Mouse (Mus musculus) gastrocnemius, postnatal 36 days (tissue): ENCODE data around the gene Hapln2. TPM values are rescaled to one million over a fixed set of nuclear protein-coding genes. Genes with fewer than 3 reads are reported as not detected.

Source experiments
- DNase-seq, 2 experiments: peaks; one replicate each; pipeline ENCODE4 v3.0.0; 2022
- intact Hi-C: fragments of 180-260 bp; cut with DNase I; formaldehyde crosslinking; loops from one replicate; pipeline ENCODE4 v1.15.1; 2025
- total RNA-seq, 2 experiments: library from RNA; stranded (reverse); gene quantifications; 2 replicates each; pipeline ENCODE4 v1.2.3; 2021

Gene Hapln2
- total RNA-seq, 2 experiments from 2014 or later: 0.42 TPM; not detected in 1

DNA sequence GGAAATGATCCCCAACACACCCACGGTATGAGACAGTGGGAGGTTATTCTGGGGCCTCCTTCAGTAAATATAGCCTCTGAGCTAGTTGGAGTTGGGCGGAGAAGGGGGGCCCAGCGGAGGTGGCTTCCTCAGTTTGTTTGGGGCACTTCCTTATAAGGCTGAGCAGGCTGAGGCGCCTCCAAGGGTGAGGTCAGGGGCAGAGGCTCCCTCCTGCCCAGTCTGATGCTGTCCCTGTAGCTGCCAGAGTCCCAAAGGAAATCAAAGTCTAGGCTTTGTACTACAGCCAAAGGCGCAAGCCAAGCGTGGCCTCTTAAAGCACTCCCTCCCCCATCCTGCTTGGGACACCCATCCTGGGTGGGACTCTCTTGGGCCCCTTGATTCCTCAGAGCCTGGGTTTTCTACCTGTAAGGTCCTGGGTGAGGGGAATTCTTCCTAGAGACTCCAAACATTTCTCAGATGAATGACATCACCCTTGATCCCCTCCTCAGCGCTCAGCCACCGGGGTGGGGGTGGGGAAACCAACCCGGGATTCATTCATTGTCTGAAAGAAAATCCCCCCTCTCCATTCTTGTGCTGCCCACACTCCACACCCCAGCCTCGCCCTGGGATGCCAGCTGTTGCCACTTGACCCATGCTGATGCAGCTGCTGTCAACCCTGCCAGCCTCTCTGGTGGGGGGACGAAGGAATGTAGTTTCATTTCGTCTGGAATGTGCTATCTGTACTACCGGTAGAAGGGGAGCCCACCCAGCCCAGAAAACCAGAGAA is 44.4 kb downstream of the Hapln2 start:
- DNase-seq: peak in 1 of 2 experiments; percentile 36
- intact Hi-C loops: no loop called here

DNA sequence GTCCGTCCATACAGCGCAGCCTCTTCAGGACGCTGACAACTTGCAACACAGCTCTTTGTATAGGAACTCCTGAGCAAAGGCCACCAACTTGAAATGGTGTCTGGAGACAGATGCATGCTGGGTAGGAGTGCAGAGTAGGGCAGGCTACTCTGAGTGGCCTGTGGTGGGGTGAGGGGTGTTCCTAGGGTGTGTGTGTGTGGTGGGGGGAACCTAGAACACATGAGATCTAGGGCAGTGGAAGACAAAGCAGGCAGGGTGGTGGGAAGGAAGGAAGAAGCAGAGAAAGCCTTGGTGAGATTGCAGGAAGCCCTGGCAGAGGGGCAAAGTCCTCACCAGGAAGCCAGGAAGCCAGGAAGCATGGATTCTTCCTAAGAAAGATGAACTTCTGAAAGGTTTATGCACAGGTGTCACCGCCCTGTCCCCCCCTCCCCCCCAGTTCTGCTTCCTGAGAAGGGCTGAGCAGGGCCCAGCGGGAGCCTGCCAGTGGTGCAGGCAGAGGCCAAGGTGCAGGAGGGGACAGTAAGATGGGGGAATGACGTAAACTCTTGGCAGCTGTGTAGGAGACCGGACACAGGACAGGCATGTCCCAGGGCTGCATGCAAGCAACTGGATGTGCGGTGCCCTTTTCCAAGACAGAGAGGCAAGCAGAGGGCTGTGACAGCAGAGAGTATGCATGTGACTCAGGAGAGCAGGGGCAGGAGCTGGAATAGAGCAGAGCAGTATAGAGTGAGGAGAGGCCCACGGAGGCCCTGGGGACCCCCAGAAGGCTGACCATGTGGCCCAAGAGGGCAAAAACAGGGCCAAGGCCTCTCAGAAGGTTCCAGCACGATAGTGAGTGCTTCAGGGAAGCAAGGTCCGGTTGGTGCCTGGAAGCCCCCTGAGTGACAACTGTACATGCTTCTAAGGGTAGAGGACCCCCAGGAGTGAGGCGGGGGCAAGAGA is 45.2 kb downstream of the Hapln2 start:
- intact Hi-C loops: no loop called here
- peak in 1 of 2 experiments; percentile 59 for DNase-seq

DNA sequence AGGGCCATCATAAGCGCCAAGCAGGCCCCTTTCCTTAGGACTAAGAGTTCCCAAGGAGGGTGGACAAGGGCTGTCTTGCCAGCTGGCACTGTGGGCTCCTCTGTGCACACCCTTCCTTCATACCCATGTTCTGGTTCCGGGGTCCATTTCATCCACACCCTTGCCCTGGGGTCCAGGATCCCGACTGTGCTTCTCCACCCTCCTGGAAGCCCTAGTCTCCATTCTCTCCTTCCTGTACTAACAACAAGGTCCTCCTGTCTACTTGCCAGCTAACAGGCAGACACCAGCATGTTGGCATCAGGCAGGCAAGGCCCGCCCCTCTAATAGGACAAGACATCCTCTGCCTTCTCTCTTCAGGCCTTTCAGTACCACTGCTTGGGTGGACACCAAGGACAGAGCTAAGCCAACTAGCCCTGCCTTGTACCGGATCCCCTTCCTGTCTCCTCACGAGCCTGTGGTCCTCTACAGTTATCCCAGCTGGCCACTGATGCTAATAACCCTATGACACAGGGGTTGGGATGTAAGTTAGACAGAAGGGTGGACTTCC is 46.1 kb downstream of the Hapln2 start:
- DNase-seq: no peak
- intact Hi-C loops: no loop called here

DNA sequence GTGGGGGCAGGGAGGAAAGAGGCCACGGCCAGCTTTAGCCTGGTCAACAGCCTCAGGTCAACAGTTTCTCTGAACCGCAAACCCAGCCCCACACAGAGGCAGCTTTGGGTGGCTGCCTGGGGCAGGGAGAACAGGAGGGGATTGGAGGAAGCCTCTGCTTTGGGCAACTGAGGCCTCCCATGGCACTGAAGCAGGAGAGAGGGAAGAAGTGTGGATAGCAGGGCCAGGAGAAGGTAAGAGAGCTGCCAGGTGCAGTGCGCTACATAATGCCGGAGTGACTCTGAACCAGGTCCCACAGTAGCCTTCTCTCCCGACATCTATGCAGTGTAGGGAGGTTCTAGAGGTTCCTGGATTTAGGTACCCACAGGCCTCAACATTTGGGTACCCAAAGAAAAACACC is 46.7 kb downstream of the Hapln2 start:
- intact Hi-C loops: no loop called here
- DNase-seq: no peak

DNA sequence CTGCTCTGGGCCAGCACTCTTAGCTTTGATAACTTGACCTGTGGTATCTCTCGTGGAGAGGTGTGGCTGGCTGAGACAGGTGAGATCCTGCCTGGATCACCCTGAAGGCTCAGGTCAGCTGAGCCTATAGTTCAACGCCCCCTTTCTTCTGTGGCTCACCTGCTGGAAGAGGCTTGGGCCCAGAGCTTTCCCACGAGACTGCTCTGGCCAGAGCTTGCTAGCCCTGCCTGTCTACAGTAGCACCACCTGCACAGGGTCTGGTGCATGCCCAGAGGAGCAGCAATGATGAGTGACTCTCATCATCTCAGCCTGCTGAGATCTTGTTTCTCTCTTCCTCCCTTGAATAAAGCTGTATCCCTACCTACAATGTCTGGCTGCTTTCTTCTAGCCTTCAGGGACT is 47.3 kb downstream of the Hapln2 start:
- DNase-seq: no peak
- intact Hi-C loops: no loop called here

DNA sequence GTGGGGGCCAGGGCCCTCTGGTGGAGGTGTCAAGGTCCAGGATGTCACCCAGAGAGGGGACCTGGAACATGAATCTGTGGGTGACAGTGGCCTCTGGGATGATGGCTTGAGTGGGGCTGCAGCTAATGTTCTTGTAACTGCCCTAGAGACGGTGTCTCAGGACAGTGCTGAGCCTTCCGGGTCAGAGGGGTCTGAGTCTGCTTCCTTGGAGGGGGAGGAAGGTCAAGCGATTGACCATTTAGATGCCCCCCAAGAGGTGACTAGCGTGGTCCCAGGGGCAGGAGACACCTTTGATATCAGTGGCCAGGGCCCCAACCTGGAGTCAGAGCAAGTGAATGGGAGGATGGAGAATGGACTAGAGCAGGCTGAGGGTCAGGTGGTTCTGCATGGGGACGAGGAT is 47.9 kb downstream of the Hapln2 start:
- intact Hi-C loops: no loop called here
- no peak for DNase-seq

DNA sequence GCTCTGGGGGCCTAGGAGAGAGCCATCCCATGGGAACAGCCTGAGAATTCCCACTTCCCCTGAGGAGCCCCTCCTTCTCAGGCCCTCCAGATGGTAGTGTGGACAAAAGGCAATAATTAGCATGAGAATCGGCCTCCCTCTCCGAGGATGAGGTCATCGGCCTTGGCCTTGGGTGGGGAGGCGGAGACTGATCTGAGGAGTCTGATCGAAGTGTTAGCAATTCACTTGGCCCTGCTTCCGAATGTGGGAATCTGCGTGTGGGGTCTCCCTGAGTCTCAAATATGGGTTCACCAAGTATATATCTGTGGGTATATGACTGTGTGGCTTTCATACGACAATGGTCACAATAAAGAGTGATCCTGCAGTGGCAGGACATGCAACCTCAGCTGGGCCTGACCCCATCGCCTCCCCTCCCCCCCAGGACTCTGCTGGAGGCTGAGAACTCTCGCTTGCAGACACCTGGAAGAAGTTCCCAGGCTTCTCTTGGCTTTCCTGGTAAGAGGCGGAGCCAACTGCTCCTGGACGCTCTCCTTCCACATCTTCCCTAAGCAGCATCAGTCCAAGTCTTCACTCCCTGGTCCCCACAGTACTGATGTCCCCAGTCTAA is 52.9 kb downstream of the Hapln2 start:
- intact Hi-C loops: loop anchor here (5.0 kb wide), 1 partner anchor 42 kb away; the partner anchor contains the start of genes Isg20l2 and Rrnad1

DNA sequence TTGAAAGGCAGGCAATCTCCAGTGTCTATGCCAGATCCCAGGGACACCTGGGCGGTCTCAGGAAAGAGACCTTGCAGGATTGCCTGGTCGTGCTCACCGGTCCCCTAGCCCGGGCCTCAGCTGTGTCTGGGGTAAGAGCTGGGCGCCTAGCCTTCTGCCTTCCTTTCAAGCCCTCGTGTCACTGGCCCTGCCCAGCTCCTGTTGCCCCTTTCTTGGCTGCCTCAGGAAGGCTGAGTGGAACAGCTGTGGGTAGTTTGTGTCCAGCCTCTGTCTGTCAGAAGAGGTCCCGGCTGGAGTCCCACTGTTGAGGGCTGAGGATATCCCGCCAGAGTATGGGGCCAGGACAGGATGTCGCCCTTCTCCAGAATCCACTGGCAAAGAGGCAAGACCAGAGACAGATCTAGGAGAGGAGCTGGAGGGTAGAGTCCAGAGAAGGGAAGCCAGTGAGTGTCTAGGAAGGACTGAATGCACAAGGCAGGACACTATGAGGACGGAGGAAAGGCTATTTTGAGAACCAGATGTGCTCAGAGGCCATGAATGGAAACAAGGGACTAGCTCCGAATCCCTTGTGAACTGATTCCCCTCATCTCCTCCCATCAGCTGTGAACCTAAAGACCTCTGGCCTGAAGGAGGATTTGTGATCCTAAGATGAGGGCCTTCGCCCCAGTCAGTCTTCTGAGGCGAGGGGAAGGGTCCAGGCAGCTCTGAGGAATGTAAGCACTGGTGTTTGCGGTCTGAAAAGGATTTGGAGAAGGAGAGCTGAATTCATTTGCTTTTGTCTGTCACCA is 53.6 kb downstream of the Hapln2 start:
- no peak for DNase-seq
- intact Hi-C loops: loop anchor here (5.0 kb wide), 1 partner anchor 41 kb away; the partner anchor contains the start of genes Isg20l2 and Rrnad1

More for the DNA sequence above, 52.9 kb downstream of the Hapln2 start:
- peak in 1 of 2 experiments; percentile 37 for DNase-seq

DNA sequence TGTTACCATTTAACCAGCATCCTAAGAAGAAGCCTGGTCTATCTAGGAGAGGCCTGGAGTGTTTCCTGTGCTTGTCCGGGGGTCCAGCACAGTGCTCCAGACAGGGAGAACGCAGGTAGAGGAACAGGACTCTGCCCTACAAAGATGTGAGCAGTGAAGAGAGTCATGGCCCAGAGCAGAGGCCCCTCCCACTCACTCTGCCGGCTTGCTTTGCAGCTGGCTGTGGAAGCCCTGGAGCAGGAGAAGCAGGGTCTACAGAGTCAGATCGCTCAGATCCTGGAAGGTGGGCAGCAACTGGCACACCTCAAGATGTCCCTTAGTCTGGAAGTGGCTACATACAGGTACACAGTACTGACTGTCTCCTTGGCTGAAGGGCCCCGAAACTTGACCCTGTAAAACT is 54.6 kb downstream of the Hapln2 start:
- intact Hi-C loops: loop anchor here (5.0 kb wide), 1 partner anchor 40 kb away; the partner anchor contains the start of genes Isg20l2 and Rrnad1
- peak in 1 of 2 experiments; percentile 11 for DNase-seq

DNA sequence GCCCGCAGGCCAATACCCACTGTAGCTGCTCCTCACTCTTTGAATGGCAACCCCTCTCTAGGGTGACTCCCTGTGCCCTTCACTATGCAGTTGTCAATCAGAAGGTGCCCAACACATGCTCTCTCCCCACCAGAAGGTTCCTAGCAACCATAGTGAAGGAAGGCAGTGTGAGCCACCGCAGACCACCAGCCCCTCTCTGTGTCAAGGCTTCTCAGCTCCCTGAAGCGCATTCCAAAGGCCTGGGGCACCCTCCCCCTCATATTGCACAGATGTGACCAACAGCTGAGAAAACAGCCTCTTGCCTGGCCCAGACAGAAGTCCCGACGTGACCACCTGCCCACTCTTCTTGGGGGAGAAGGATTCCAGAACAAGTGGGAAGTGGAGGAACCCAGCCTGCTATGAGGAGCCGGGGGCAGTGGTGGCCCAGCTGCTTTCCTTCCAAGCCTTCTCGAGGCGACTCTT is 55.1 kb downstream of the Hapln2 start:
- intact Hi-C loops: loop anchor here (5.0 kb wide), 1 partner anchor 40 kb away; the partner anchor contains the start of genes Isg20l2 and Rrnad1
- DNase-seq: peak in 1 of 2 experiments; percentile 11

Other genes with a start within 250 kb of the Hapln2 start
- not detected for gene Ntrk1, start 232.4 kb downstream of the Hapln2 start, total RNA-seq
- gene Insrr, start 230.6 kb downstream of the Hapln2 start, total RNA-seq: not detected
- 1 to 10 TPM; 4.8 to 8.3 TPM for gene Pear1, start 203.3 kb downstream of the Hapln2 start, total RNA-seq
- under 1 TPM in 1 of 2 experiments, not detected in 1; 0.13 TPM for gene Sh2d2a, start 180.8 kb downstream of the Hapln2 start, total RNA-seq
- 10 to 100 TPM; 43.8 to 45.5 TPM for gene Prcc, start 142.0 kb downstream of the Hapln2 start, total RNA-seq
- 100 to 1,000 TPM; 183 to 199 TPM for gene Hdgf, start 121.3 kb downstream of the Hapln2 start, total RNA-seq
- 10 to 100 TPM; 36.7 to 42.3 TPM for gene Mrpl24, start 108.1 kb downstream of the Hapln2 start, total RNA-seq
- 1 to 10 TPM; 6.2 to 8.0 TPM for gene Isg20l2, start 97.3 kb downstream of the Hapln2 start, total RNA-seq
- gene Rrnad1, start 96.9 kb downstream of the Hapln2 start, total RNA-seq: 1 to 10 TPM; 3.0 to 4.1 TPM
- gene Crabp2, start 78.9 kb downstream of the Hapln2 start, total RNA-seq: under 1 TPM; 0.37 to 0.48 TPM
- 10 to 100 TPM; 15.4 to 20.5 TPM for gene Nes, start 56.5 kb downstream of the Hapln2 start, total RNA-seq
- gene Bcan, start 27.4 kb downstream of the Hapln2 start, total RNA-seq: under 1 TPM; 0.08 to 0.17 TPM
- 10 to 100 TPM; 16.0 to 17.1 TPM for gene Gpatch4, start 15.5 kb upstream of the Hapln2 start, total RNA-seq
- gene Naxe, start 30.9 kb upstream of the Hapln2 start, total RNA-seq: 10 to 100 TPM; 36.3 to 37.9 TPM
- gene Ttc24, start 50.7 kb upstream of the Hapln2 start, total RNA-seq: not detected
- under 1 TPM; 0.64 TPM for gene Iqgap3, start 54.4 kb upstream of the Hapln2 start, total RNA-seq
- 100 to 1,000 TPM; 156 to 174 TPM for gene Mef2d, start 114.8 kb upstream of the Hapln2 start, total RNA-seq
- gene Rhbg, start 227.1 kb upstream of the Hapln2 start, total RNA-seq: not detected